Mouse (Mus musculus): ENCODE results near the gene Tmc4.

Tmc4 gene

GRCm38 (mm10) chr7:3692987-3693808 is 15.8 kb upstream of the Tmc4 start, which contains the start of gene Mboat7:
Mboat7 (minus strand) TSS chr7:3693523.
- intact Hi-C loops (cut with DNase I) = no loop called here

DNA sequence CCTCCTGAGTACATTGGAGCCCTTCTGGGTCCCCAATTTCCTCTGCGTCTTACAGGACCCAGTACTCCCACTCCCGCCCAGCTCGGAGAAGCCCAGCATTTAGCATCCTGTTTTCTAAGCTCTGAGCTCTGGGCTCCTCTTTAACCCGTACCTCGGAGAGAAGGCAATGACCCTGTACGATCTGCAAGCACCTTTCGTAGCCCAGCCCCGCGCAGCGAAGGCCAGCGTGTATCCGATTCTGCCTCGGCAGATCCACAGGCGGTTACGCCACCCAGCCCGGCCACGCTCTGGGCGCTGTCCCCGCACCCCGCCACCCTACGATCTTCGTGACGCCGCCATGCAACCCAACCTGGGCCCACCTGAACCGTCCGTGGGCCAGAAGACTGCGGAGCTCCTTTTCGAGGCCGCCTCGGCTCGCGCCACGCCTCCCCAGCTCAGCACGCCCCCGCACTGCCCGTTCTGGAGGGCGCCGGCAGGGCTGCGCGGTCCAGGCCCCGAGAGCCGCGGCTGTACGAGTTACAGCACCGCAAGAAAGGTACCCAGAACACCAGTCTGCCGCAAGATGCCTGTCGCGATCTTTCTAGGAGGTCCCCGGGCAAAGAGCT is 15.1 kb upstream of the Tmc4 start, which contains the start of gene Tsen34:
Gene Tsen34 (plus strand): TSS at position 482 of the 605 bp plus-strand sequence.
- intact Hi-C loops (cut with DNase I) = no loop called here

DNA sequence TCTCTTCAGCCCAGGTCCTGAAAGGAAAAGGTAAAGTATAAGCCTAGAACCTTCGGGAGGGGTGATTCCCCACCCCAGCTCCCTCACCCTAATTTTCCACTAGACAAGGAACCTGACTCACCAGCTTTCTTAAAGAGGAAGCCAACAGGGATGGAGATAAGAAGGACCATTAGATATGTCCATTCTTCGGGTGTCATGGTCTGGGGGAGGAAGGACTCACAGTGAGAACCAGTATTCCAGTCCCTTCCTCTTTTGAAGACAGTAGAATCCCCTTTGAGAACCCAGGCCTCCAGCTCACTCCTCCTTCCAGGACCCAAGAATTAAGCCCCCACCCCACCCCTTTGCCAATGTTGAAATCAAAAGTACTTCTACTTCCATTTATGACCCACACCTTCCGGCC is 14.6 kb upstream of the Tmc4 start:
- intact Hi-C loops (cut with DNase I) = no loop called here

- intact Hi-C loops (cut with DNase I) = no loop called here
Measured at GRCm38 (mm10) chr7:3685400-3686187, 8.2 kb upstream of the Tmc4 start.

- intact Hi-C loops (cut with DNase I) = no loop called here
Measured at GRCm38 (mm10) chr7:3684698-3685097, 7.3 kb upstream of the Tmc4 start.

DNA sequence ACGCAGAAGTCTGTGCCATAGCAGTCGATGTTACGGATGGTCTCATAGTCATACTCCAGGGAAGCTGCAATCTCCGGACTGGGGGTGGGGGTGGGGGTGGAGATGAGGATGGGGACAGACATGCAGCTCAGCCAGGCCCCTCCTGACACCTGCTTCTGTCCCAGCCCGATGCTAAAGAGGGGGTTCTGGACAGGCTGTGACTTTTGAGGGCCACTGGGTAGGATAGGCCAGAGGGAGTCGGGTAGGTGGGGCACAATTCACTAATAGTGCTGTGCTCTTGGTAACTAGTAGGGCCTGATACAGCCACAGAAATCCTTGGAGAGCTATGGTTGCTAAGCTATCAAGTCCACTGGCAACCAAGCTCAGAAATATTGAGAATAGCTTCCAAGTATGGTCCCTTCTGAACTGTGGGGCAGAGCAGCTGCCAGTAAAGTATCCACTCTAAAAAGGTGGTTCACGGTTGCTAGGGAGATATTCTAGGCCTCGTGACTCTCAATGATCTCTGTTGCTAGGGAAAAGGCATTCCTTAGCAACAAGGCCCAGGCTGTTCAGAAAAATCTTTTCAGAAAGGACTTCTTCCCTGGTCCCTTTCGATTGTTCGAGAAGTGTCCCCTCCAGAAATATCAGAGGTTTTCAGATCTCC is 6.7 kb upstream of the Tmc4 start:
- intact Hi-C loops (cut with DNase I) = no loop called here

DNA sequence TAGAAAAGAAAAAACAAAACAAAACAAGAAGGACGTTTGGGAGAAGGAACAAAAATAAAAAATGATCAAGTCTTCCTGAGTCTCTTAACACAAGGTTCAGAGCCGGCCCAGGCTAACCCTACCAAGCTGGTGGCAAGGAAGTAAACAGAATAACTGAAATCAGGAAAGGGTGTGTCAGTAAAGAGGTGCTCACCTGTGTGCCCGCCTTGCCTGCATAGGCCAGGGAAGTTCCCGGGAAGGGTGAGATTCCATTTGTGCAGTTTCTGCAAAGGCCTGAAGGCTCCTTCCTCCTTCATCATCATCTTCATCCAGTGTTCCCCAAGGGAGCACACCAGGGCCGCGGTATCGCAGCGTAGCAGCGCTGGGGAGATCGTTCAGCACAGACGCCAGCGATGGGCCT is 982 bp downstream of the Tmc4 start:
- intact Hi-C loops (cut with DNase I) = loop anchor here (10.0 kb wide), 1 partner anchor 228 kb away; no protein-coding TSS in a partner anchor

DNA sequence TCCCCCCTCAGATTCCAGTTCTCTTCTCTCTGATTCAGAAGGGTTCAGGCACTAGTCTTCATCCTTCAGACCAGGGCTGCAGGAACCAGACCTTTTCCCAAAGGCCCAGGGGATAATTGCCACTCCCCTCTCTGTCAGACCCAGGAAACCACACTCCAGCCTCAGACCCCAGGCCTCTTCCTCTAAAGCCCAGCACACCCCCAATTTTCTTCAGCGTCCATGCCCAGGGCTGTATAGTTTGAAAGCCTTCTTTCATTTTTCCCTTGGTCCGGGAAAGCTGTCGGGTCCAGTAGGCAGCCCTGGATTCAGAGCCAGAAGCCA is 2.2 kb downstream of the Tmc4 start:
- intact Hi-C loops (cut with DNase I) = loop anchor here (10.0 kb wide), 1 partner anchor 230 kb away; no protein-coding TSS in a partner anchor

DNA sequence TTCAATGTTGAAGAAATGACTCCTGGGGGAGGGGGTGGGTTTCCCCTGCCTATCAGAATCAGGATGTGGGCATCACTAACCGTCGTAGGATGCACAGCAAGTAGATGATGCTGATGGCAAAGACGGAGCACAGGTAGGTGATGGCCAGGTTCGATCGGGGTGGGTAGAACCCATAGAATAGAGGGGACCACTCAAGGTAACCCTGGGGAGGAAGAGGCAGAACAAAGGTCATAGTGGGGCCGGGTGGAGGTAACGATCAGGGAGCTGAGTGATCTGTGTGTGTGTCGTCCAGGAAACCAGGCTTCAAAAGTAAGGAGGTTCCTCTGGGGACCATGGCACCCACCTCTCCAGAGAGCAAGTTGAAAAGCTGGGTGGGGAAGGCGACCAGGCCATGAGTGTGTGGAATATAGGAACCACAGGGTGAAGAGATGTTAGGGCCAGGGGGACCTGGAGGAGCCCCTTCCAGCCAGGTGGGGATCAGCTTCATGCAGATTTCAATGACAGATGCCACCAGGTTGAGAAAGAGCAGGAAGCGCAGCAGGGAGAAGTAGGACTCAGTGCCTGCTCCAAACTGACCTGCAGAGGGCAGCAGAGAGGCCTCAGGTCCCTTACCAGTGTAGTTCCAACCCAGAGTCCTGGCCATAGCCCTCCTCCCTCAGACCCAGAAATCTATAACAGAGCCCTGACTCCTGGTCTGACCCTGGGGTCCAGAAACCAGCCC is 2.7 kb downstream of the Tmc4 start:
- intact Hi-C loops (cut with DNase I) = loop anchor here (10.0 kb wide), 1 partner anchor 230 kb away; no protein-coding TSS in a partner anchor

- intact Hi-C loops (cut with DNase I) = no loop called here
Measured at GRCm38 (mm10) chr7:3666921-3667391, 10.4 kb downstream of the Tmc4 start.

DNA sequence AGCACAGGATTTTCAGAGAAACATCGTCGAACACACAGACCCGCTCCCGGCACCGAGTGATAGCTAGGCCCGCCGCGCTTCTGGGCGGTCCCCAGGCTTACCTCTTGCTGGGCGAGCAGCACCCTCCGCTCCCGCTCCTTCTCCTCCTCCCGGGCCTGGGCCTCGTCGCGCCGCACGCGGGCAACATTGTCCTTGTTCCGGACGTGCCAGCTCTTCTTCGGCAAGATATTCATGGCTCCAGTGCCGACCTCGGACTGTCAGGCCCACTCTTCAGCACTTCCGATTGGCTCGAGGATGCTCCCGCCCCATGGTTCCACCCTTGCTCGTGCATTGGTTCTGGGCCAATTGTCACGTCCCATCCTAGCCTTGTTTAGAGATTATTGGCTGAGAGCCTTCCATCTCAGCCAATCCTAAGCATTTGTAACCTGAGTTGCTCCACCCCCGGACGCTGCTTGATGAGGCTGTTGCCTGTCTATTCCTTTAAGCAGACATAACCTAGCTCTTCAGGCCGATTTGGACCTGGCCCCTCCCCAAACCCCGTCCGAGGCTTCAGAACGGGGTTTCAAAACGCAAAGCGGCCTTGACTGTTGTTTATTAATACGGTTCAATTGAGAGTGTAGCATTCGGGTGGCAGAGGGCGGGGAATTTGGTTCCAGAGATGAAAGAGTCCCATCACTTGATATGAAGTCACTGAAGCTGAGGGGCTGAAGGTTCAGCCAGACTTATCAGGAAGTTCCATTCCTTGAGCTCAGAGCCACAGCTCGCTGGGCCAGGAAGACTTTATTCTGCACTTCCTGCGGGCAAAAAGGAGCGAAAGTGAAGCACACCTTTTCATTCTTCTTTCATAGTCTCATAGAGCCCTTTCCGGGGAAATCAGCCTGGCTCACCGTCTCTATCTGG is 11.9 kb downstream of the Tmc4 start, which contains the start of gene Leng1:
Gene Leng1 (minus strand): TSS at position 626 of the 900 bp plus-strand sequence.
- intact Hi-C loops (cut with DNase I) = loop anchor here (1.0 kb wide), 1 partner anchor 20 kb away; the partner anchor contains the start of gene Cnot3

DNA sequence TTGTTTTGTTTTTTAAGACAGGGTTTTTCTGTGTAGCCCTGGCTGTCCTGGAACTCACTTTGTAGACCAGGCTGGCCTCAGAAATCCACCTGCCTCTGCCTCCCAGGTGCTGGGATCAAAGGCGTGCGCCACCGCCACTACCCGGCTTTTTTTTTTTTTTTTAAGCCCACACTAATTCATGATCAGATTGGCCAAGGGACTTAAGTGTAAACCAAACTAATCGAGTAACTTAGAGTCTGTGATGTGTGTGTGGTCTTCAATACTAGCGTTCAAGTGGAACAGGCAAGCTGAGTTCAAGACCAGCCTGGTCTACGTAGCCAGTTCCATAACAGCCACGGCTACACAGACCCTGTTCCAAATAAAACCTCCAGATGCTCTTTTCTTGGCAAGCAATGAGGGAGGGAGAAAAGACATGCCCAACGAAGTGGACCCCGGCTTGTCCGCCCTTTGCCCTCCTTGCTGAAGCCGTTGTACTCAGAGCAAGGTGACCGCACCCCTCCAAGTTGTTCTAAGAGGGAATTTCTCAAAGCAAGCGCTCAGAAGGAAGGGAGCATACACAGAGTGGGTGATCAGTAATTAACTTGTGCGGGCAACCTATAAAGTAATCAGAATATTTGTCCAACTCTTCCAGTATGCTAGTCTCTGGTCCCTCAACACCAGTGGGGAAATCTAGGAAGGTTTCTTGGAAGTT is 12.7 kb downstream of the Tmc4 start:
- intact Hi-C loops (cut with DNase I) = loop anchor here (1.0 kb wide), 1 partner anchor 19 kb away; the partner anchor contains the start of gene Cnot3

DNA sequence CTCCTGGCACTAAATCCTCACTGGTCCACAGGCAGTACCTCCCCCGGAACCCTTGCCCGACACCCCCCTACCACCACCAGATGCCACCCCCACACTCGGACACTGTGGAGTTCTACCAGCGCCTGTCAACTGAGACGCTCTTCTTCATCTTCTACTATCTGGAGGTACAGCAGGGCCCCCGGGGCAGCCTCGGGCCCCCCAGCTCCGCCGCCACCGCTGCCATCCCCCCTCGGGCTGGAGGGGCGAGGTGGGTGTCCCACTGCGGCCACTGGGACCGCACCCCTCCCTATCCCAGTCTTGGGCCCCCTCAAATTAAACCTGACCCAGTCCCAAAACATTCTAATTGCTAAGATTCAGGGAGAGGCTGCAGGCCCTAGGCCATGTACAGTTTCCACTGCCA is 18.8 kb downstream of the Tmc4 start:
- intact Hi-C loops (cut with DNase I) = no loop called here

DNA sequence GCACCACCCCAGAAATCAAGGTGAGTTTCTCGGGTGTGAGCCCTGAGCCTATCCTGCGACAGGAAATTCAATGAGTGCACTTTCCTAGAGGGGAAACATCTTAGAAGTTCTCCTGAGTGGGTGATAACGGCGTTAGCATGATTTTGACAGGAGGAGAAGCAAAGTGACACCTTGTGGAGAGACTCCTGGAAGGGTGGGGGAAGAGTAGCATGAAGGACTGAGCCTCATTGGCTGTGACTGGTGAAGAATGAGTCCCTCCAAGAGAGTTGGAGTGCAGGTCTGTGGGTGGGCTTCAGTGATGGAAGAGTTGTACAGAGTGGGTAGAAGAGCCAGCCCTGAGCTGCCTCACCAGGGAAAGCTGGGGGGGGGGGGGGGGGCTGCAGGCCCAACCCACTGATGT is 20.4 kb downstream of the Tmc4 start:
- intact Hi-C loops (cut with DNase I) = no loop called here

DNA sequence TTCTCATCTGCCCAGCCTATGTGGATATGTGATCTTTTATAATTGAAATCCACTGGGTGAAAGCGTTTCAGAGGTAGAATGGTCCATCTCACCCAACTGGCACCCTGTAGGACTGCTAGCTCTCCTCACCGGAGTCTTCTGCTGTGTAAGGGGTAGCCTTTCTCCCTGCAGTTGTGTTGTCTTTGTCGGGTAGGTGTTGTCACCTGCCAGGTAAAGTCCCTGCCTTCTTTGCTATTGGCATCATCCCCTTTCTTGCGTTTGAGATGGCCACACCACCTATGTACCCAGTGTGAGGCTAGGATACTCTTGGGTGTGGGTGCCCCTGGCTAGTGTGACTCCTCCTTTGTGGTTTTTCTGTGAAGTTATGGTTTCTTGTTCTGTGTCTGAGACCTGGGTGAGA is 30.7 kb downstream of the Tmc4 start:
- intact Hi-C loops (cut with DNase I) = no loop called here

DNA sequence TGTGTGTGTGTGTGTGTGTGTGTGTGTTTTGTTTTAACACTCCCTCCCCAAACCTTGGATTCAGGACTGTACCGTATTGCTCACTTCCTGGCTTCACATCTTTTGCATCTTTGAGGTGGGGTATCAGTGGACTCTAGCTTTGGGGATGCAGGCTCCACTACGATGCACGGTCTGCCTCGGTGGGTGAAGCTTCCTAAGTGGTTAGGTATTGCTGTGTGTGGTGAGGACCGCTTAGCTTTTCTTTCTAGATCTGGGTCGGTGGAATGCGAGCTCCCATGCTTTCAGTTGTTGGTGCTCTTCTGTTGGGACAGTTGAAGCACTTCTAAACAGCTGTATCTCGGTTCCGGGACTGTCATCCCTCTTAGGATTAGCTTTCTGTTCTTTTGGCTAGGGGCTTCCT is 31.2 kb downstream of the Tmc4 start:
- intact Hi-C loops (cut with DNase I) = no loop called here

DNA sequence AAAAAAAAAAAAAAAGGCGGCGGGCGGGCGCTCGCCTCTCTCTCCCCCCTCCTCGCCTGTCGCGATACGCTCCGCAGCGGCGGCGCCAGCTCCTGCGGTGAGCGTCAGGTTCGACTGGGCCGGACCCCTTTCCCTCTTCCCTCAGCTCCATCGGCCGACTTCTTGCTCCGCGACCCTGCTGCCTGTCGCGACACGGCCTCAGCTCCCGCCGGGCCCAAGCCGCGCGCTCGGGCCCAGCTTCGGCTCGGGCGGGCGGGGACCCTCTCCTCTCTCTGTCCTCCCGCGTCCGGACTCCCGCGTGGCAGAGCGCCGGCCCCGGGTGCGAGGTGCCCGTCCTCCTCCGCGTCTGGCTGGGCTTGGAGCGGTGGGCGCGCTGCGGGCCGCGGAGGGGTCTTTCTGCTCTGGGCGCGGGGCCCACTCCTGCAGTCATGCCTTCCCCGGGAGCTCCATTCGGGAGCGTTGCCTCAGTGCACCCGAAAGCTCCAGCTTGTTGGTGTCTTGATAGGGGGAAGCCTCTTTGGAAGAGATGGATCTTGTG is 31.8 kb downstream of the Tmc4 start:
- intact Hi-C loops (cut with DNase I) = loop anchor here (1.0 kb wide), 1 partner anchor 20 kb away; the partner anchor contains the start of gene Leng1
